Mouse (Mus musculus) lung, embryonic 14.5 days (tissue): Measurements from ENCODE around the gene P4ha3. TPM values are rescaled to one million over a fixed set of nuclear protein-coding genes. Genes with fewer than 3 reads are reported as not detected.

Experiments used
- ATAC-seq: fragments of 200-750 bp; cut with Nextera tagmentation; 2 replicates; pipeline ENCODE4 v1.8.0; 2017; ENCODE audit warnings: mild to moderate bottlenecking, moderate TSS enrichment, moderate library complexity; ENCODE audit not compliant: insufficient read depth
- DNase-seq: peaks from one replicate; pipeline ENCODE4 v3.0.0-alpha.2; 2015
- H3K27ac ChIP-seq: fragments of 300-500 bp; sonication (generic); 2 replicates; pipeline ENCODE4 v1.5.1; 2014; ENCODE audit warnings: low read depth, mild to moderate bottlenecking, moderate library complexity
- H3K27me3 ChIP-seq: fragments of 300-500 bp; sonication (generic); 2 replicates; pipeline ENCODE4 v1.6.1; 2014; ENCODE audit warnings: low read length, control low read depth; ENCODE audit not compliant: insufficient read depth
- H3K36me3 ChIP-seq: fragments of 300-500 bp; sonication (generic); 2 replicates; pipeline ENCODE4 v1.6.1; 2014; ENCODE audit warnings: control low read depth; ENCODE audit not compliant: insufficient read depth
- H3K4me1 ChIP-seq: fragments of 300-500 bp; sonication (generic); 2 replicates; pipeline ENCODE4 v1.6.1; 2014; ENCODE audit warnings: antibody characterized with exemption, control low read depth; ENCODE audit not compliant: insufficient read depth
- H3K4me2 ChIP-seq: fragments of 300-500 bp; sonication (generic); 2 replicates; pipeline ENCODE4 v1.6.1; 2014; ENCODE audit warnings: mild to moderate bottlenecking
- H3K4me3 ChIP-seq: fragments of 300-500 bp; sonication (generic); 2 replicates; pipeline ENCODE4 v1.5.1; 2014; ENCODE audit warnings: low read depth, low read length
- H3K9ac ChIP-seq: fragments of 300-500 bp; sonication (generic); 2 replicates; pipeline ENCODE4 v1.6.1; 2014
- H3K9me3 ChIP-seq: fragments of 300-500 bp; sonication (generic); 2 replicates; pipeline ENCODE4 v1.6.1; 2016; ENCODE audit warnings: low read depth, low read length, control low read depth
- CTCF ChIP-seq: IDR thresholded peaks from 2 replicates; pipeline ENCODE4 v1.5.1; 2016; ENCODE audit warnings: antibody characterized with exemption, low read depth
- WGBS: fragments of 180-500 bp; shearing (Covaris S2); extraction: QIAGEN DNeasy Blood & Tissue Kit; methylation state at CpG from one replicate; pipeline ENCODE4 v1.1.7; 2014; 5-methylcytosine and 5-hydroxymethylcytosine counted together
- polyA plus RNA-seq: library from polyadenylated mRNA; unstranded; fragments of >200 nt; fragmentation: Nextera tagmentation; extraction: Ambion mirVana; gene quantifications from 2 replicates; pipeline ENCODE4 v1.2.1, GENCODE M21; 2014

The P4ha3 gene
- 21.2 and 22.0 TPM in 2 replicates for polyA plus RNA-seq

- WGBS, result under 1% methylated on average over 37 of the region's 53 CpGs
- Histone ChIP-seq H3K27me3 (no peaks in the 10 kb centered on the region), H3K9me3 (no peaks in the 10 kb centered on the region), H3K4me2 (peak within 1 kb of the TSS; percentile 74), H3K36me3 (no peaks in the 10 kb centered on the region), H3K4me1 (peaks cover 24% of the 10 kb centered on the region), H3K27ac (peak within 1 kb of the TSS; percentile 96), H3K9ac (peak within 1 kb of the TSS; percentile 63), H3K4me3 (peak within 1 kb of the TSS; percentile 51)
- ATAC-seq (peak; percentile 21; the same call in 1 of the 2 replicates), DNase-seq (peak; percentile 60)
- peak; percentile 45 for TF ChIP-seq CTCF
These were observed at the start of gene P4ha3 for GRCm38 (mm10) chr7:100285383-100285782. Gene P4ha3, plus strand, starts transcription at chr7:100285520.

DNA sequence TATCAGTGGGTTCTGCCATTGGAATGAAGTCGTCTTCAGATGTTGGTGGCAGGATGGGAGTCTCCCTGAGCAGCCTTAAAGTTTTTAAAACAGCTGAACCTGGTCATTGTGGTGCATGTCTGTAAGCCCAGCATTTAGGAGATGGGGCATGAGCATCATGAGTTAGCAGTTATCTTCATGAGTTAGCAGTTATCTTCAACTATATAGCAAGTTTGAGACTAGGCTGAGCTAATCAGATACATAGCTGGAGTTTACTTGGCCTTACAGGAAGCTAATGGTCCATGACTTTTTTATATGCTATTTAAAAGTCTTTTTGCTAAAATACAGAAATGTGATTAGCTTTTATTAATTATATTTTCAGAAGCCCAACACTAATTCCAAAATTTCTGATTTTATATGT, 47.0 kb upstream of the P4ha3 start:
- WGBS, result 73% methylated on average over 1 of the region's 1 CpGs
- Histone ChIP-seq H3K9ac (no peak overlapping the region), H3K9me3 (no peaks in the 10 kb centered on the region), H3K27ac (no peak overlapping the region), H3K4me3 (no peak overlapping the region), H3K27me3 (no peaks in the 10 kb centered on the region), H3K4me2 (no peak overlapping the region), H3K4me1 (no peaks in the 10 kb centered on the region), H3K36me3 (no peaks in the 10 kb centered on the region)
- DNase-seq (no peak), ATAC-seq (no peak)
- no peak for TF ChIP-seq CTCF

DNA sequence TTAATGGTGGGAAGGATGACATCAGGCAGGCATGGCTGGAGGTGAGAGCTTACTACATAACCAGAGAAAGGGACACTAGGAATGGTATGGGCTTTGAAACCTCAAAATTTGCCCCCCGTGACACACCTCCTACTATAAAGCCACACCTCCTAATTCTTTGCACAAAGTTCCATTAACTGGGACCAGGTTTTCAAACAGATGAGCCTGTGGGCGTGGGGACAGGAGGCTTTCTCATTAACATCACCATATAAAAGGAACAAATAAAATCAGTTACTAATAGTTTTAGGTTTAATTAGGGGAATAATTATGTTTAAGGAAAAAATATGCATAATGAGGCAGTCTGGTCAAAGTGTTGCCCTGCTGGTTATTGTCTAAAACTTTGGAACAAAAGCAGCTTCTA, 44.7 kb upstream of the P4ha3 start:
- Histone ChIP-seq H3K9me3 (no peaks in the 10 kb centered on the region), H3K4me1 (no peaks in the 10 kb centered on the region), H3K4me3 (no peak overlapping the region), H3K27ac (no peak overlapping the region), H3K4me2 (no peak overlapping the region), H3K9ac (no peak overlapping the region), H3K27me3 (no peaks in the 10 kb centered on the region), H3K36me3 (no peaks in the 10 kb centered on the region)
- DNase-seq (no peak), ATAC-seq (no peak)
- no peak for TF ChIP-seq CTCF
- WGBS, result 89% methylated on average over 2 of the region's 2 CpGs

- Histone ChIP-seq H3K27ac (no peak overlapping the region), H3K9ac (no peak overlapping the region), H3K4me3 (no peak overlapping the region), H3K27me3 (no peaks in the 10 kb centered on the region), H3K4me1 (no peaks in the 10 kb centered on the region), H3K36me3 (no peaks in the 10 kb centered on the region), H3K4me2 (no peak overlapping the region), H3K9me3 (no peaks in the 10 kb centered on the region)
- WGBS, result 82% methylated on average over 1 of the region's 1 CpGs
- DNase-seq (no peak), ATAC-seq (no peak)
- TF ChIP-seq CTCF, result no peak
These were observed 42.3 kb upstream of the P4ha3 start for GRCm38 (mm10) chr7:100243007-100243406.

DNA sequence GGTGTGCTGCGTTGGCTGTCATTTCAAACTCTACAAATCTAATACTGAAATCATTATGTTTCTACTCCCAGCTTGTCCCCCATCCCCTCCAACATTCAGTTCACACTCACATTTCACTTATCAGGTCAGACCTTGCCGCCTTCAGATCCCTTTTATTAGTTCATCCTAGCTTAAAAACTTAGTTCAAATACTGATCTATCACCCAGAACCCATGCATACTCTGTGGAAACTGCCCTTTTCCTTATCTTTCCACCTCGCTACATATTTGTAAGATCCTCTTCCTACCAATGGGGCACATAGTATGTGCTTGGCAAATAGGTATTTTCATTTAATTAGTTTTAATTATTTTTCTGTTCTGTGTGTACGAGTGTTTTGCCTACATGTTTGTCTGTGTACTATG, 41.1 kb upstream of the P4ha3 start:
- H3K4me2 ChIP-seq, result no peak overlapping the region
- H3K27ac ChIP-seq, result no peak overlapping the region
- H3K9me3 ChIP-seq, result no peaks in the 10 kb centered on the region
- H3K9ac ChIP-seq, result no peak overlapping the region
- WGBS, result 78% methylated on average over 4 of the region's 4 CpGs
- H3K4me1 ChIP-seq, result no peaks in the 10 kb centered on the region
- no peaks in the 10 kb centered on the region for H3K36me3 ChIP-seq
- no peak for TF ChIP-seq CTCF
- no peak for ATAC-seq
- H3K4me3 ChIP-seq, result no peak overlapping the region
- DNase-seq, result no peak
- H3K27me3 ChIP-seq, result no peaks in the 10 kb centered on the region

GRCm38 (mm10) chr7:100245176-100245575, 40.1 kb upstream of the P4ha3 start:
- H3K36me3 ChIP-seq, result no peaks in the 10 kb centered on the region
- DNase-seq (no peak), ATAC-seq (no peak)
- no peak overlapping the region for H3K4me2 ChIP-seq
- H3K27me3 ChIP-seq, result no peaks in the 10 kb centered on the region
- H3K27ac ChIP-seq, result no peak overlapping the region
- no peak overlapping the region for H3K9ac ChIP-seq
- TF ChIP-seq CTCF, result no peak
- H3K9me3 ChIP-seq, result no peaks in the 10 kb centered on the region
- H3K4me3 ChIP-seq, result no peak overlapping the region
- WGBS, result 92% methylated on average over 3 of the region's 3 CpGs
- H3K4me1 ChIP-seq, result no peaks in the 10 kb centered on the region

DNA sequence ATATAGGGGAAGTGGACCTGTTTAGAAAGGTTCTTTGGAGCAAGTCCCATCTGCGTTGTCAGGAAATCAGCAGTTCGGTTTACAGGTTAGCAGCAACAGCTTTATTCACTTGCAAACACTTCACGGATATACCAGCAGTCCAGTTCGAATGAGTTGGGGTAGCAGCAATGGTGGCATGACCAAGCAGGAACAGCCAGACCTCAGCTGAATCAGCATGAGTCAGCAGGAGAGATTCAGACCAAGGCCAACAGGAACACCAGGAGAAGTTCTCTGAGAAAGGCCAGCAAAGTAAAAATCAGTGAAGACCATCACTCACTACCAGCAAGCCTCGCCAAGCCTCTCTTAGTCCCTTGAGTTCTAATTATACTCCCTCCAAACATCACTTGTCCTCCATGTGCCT, 34.7 kb upstream of the P4ha3 start:
- WGBS, result 93% methylated on average over 5 of the region's 5 CpGs
- H3K36me3 ChIP-seq, result peaks cover 16% of the 10 kb centered on the region; the same call in 1 of the 2 replicates
- H3K27ac ChIP-seq, result no peak overlapping the region
- H3K9ac ChIP-seq, result no peak overlapping the region
- TF ChIP-seq CTCF, result no peak
- H3K4me2 ChIP-seq, result no peak overlapping the region
- ATAC-seq (no peak), DNase-seq (no peak)
- no peaks in the 10 kb centered on the region for H3K27me3 ChIP-seq
- no peaks in the 10 kb centered on the region for H3K9me3 ChIP-seq
- H3K4me1 ChIP-seq, result no peaks in the 10 kb centered on the region
- H3K4me3 ChIP-seq, result no peak overlapping the region

DNA sequence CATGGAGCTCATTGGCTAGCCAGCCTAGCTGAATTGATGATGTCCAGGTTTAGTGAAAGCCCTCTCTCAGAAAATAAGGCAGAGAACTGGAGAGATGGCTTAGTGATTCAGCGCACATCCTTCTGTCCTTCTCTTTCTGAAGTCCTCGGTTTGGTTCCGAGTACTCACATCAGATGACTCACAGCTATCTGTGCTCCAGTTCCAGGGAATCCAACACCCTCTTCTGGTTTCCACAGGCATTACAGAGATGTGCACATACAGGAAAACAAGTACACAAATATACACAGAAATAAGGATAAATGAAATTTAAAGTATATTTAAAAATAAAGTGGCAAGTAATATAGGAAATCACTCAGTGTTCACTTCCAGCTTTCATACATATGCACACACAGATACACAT, 23.0 kb upstream of the P4ha3 start:
- peak; percentile 8; the same call in 1 of the 2 replicates for TF ChIP-seq CTCF
- no peak for DNase-seq

More for the DNA sequence above, 23.0 kb upstream of the P4ha3 start:
- Histone ChIP-seq H3K9ac (no peak overlapping the region), H3K36me3 (no peaks in the 10 kb centered on the region), H3K27me3 (no peaks in the 10 kb centered on the region), H3K4me2 (no peak overlapping the region), H3K4me3 (no peak overlapping the region), H3K27ac (no peak overlapping the region), H3K4me1 (no peaks in the 10 kb centered on the region), H3K9me3 (no peaks in the 10 kb centered on the region)
- ATAC-seq, result no peak
- 87% methylated on average over 3 of the region's 3 CpGs for WGBS
